Mouse (Mus musculus): ENCODE data around the gene Pqbp1.
A peak's percentile ranks its signal among the peaks of the same experiment; 100 is the strongest.

The Pqbp1 gene

GRCm38 (mm10) chrX:7878495-7878894 is 20.6 kb downstream of the Pqbp1 start:
- no peak for DNase-seq (ENCODE audit: low spot score)

DNA sequence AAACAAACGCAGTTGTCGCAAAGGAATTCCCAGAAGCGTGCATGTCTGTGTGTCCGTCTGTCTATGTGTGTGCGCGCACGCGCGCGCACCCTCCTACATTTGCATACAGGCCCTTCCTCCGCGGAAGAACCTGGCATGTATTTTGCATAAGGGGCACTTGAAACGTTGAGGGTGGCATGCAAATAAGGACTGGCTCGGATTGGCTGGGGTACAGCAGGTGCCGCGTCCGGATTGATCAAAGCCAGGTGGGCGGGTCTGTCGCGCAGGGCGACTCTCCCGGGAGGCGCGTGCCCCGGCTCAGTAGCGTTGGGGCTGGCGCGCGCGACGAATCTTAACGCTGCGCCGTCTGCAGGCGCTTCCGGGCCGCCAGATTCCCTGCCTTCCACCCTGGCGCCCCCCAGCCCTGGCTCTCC is 21.1 kb downstream of the Pqbp1 start, which contains the start of gene Pim2:
Gene Pim2, plus strand, starts transcription at position 256 of the 413 bp plus-strand sequence.
- peak; percentile 70 for DNase-seq (ENCODE audit: low spot score)

GRCm38 (mm10) chrX:7869826-7870225 is 29.2 kb downstream of the Pqbp1 start:
- no peak for DNase-seq (ENCODE audit: low spot score)

DNA sequence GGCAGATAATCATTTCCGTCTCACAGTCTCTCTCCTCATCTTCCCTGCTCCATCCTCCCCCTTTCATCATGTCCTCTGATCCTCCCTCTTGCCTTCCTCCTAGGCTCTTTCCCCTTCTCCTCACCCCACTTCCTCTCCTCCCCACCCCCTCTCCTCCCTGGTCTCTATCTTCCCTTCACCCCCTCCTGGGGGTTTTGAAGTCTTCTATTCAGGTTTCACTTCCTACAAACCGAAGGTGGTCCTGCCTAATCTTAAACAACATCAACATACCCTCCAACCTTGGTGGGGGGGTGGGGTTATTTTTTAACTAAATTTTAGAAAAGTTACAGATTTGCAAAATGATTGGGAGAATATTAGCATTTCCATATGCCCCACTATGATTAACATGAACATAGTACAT is 30.6 kb downstream of the Pqbp1 start:
- no peak for DNase-seq (ENCODE audit: low spot score)

DNA sequence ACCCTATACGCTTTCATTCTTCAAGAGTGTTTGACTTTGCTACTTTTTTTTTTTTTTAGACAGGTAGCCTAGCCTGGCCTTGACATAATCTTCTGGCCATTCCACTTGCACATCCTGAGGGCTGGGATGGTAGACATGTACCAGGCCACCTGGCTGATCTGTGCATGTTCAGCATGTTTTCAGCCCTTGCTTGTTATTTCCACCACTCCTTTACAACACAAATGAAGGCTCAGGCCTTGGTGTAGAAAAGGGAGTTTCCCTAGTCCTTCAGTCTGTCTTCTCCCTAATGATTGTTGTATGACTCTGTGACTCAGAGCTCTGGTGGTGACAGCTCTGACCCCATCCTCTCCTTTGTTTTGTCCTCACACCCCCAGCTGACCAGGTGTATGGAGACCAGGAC is 31.9 kb downstream of the Pqbp1 start:
- DNase-seq (ENCODE audit: low spot score), result no peak

DNA sequence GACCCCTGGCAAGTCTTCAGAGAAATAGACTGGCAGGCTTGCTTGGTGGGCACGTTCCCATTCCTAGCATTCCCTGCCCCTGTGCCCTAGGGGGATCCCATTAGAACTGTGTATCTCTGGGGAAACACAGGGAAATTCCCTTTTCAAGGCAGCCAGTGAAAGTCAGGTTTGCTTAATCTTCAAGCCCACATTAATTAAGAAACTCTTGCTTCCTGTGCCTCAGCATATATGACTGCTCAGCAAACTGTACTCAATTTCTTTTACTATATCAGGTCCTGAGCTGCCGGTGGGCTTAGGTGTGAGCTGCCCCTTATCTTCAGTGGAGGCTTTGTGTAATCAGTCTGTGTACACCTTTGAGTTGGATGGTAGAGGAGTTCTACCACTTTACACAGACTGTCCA is 33.3 kb downstream of the Pqbp1 start:
- DNase-seq (ENCODE audit: low spot score), result no peak

- no peak for DNase-seq (ENCODE audit: low spot score)
These were observed 33.7 kb downstream of the Pqbp1 start for GRCm38 (mm10) chrX:7865343-7865742.

DNA sequence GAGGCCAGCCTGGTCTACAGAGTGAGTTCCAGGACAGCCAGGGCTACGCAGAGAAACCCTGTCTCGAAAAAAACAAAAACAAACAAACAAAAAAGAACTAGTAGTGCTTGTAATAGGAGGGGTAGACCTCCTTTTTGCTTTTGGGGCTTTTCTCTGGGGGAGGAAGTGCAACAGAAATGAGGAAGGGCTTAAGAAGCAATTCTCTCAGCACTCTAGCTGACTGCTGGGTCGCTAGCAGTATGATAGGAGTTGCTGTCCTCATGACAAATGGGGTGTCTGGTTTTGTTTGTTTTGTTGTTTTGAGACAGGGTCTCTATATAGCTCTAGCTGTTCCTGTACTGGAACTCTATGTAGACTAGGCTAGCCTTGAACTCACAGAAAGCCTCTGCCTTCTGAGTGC is 34.5 kb downstream of the Pqbp1 start:
- no peak for DNase-seq (ENCODE audit: low spot score)

- DNase-seq (ENCODE audit: low spot score), result no peak
These were observed 35.9 kb downstream of the Pqbp1 start for GRCm38 (mm10) chrX:7863181-7863580.

DNA sequence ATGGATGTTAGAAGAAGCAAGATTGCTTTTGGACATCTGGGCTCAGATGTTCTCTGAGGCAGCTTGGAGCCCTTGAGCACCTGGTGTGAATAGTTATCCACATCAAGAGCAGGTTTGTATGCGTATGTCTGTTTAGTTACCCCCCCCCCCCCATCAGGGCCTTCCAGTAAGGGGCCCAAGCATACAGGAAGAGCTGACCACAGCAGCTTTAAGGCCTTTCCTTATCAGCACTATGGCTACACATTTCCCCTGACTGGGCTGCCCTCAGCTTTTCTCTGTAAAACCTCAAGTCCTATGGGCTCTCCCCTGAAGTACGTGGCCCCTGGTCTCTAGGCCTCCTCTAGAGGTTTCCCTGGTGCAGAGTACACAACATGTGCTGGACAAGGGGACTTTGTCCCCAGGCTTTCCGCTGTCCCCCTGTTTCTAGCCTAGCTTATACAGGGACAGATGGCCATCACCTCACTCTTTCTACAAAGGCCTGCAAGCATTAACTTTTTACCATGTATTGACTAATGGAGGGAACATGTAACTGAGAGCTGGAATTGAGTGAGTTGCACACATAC is 39.8 kb downstream of the Pqbp1 start:
- no peak for DNase-seq (ENCODE audit: low spot score)

GRCm38 (mm10) chrX:7854578-7854977 is 44.5 kb downstream of the Pqbp1 start:
- DNase-seq (ENCODE audit: low spot score), result no peak

DNA sequence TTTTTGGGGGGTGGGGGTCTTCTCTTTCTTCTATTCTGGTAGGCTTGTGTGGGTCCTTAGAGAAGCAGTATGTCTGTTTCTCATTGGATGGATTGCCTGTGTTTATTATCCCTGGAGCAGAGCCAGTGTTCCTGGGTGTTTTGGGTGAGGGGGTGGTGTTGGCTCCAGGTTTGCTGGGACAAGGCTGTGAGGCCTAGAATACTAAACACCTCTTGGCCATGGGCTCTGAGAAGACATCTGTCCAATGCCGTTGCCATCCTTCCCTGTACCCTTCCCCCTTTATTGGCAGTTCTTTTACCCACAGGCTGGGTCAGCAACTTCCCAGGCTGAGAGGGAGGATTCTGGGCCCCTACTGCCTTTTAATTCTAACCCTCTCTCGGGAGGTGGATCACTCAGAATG is 51.2 kb downstream of the Pqbp1 start:
- DNase-seq (ENCODE audit: low spot score), result no peak
